Mouse (Mus musculus) thymus, adult 18-20 months (tissue): ENCODE data around the gene Phf19.
A peak's percentile ranks its signal among the peaks of the same experiment; 100 is the strongest.

Experiments
- DNase-seq, 2 experiments: peaks; one replicate each; pipeline ENCODE4 v3.0.0; 2022; ENCODE audit warnings: mixed read lengths in 2 of 2

The Phf19 gene

GRCm38 (mm10) chr2:34913218-34914068 is at the start of gene Phf19:
Phf19 (minus strand) TSS chr2:34914026.
- peak; percentile 57 to 73 for DNase-seq

GRCm38 (mm10) chr2:34963371-34963956 is 49.6 kb upstream of the Phf19 start:
- peak; percentile 78 to 92 for DNase-seq

GRCm38 (mm10) chr2:34962893-34963292 is 49.1 kb upstream of the Phf19 start:
- DNase-seq: peak; percentile 60 to 79

GRCm38 (mm10) chr2:34962211-34962610 is 48.4 kb upstream of the Phf19 start:
- no peak for DNase-seq

GRCm38 (mm10) chr2:34961481-34962036 is 47.7 kb upstream of the Phf19 start, which contains the start of gene Traf1:
Traf1 (minus strand) TSS chr2:34961772.
- DNase-seq: peak; percentile 54 to 70

- no peak for DNase-seq
Measured at GRCm38 (mm10) chr2:34960966-34961365, 47.1 kb upstream of the Phf19 start.

- DNase-seq: no peak
Measured at GRCm38 (mm10) chr2:34960466-34960865, 46.6 kb upstream of the Phf19 start.

GRCm38 (mm10) chr2:34958582-34958981 is 44.8 kb upstream of the Phf19 start:
- peak; percentile 49 to 72 for DNase-seq

- no peak for DNase-seq
Measured at GRCm38 (mm10) chr2:34958036-34958435, 44.2 kb upstream of the Phf19 start.

GRCm38 (mm10) chr2:34957405-34957804 is 43.6 kb upstream of the Phf19 start:
- no peak for DNase-seq

- no peak for DNase-seq
Measured at GRCm38 (mm10) chr2:34956941-34957340, 43.1 kb upstream of the Phf19 start.

- no peak for DNase-seq
Measured at GRCm38 (mm10) chr2:34954344-34954743, 40.5 kb upstream of the Phf19 start.

- no peak for DNase-seq
Measured at GRCm38 (mm10) chr2:34953547-34954116, 39.8 kb upstream of the Phf19 start.

GRCm38 (mm10) chr2:34953018-34953417 is 39.2 kb upstream of the Phf19 start:
- DNase-seq: no peak

- DNase-seq: no peak
Measured at GRCm38 (mm10) chr2:34951469-34951868, 37.6 kb upstream of the Phf19 start.

- no peak for DNase-seq
Measured at GRCm38 (mm10) chr2:34948622-34949021, 34.8 kb upstream of the Phf19 start.

GRCm38 (mm10) chr2:34946046-34946445 is 32.2 kb upstream of the Phf19 start:
- DNase-seq: no peak

- DNase-seq: no peak
Measured at GRCm38 (mm10) chr2:34945580-34945979, 31.8 kb upstream of the Phf19 start.

GRCm38 (mm10) chr2:34944761-34945160 is 30.9 kb upstream of the Phf19 start:
- peak; percentile 82 to 86 for DNase-seq

- no peak for DNase-seq
Measured at GRCm38 (mm10) chr2:34943556-34944120, 29.8 kb upstream of the Phf19 start.

GRCm38 (mm10) chr2:34941061-34941675 is 27.3 kb upstream of the Phf19 start:
- DNase-seq: no peak

GRCm38 (mm10) chr2:34940246-34940645 is 26.4 kb upstream of the Phf19 start:
- DNase-seq: no peak
